Mouse (Mus musculus): ENCODE results near the gene Rbms3.

Gene Rbms3

GRCm38 (mm10) chr9:117048641-117049040, 581.1 kb downstream of the Rbms3 start:
- DNase-seq (ENCODE audit: low spot score in 2 of 2): no peak

DNA sequence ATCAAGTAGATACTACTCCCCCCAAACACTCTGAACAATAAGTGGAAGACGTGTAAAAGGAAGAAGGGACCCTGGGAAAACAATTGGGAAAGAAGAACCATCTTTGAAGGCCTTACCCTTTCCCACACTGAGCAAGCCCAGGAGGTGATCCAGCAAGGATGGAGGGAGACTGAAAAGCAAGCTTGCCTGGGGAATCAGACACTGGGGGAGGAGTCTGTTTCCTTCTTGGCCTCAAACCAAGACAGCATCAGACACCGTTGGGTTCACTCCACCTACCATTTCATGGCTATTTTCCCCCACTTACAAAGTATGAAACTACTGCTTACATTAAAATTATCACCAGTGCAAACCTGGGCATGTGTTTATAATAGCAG, 587.7 kb downstream of the Rbms3 start:
- no peak for DNase-seq (ENCODE audit: low spot score in 2 of 2)

- no peak for DNase-seq (ENCODE audit: low spot score in 2 of 2)
Measured at GRCm38 (mm10) chr9:117041291-117041992, 588.3 kb downstream of the Rbms3 start.

DNA sequence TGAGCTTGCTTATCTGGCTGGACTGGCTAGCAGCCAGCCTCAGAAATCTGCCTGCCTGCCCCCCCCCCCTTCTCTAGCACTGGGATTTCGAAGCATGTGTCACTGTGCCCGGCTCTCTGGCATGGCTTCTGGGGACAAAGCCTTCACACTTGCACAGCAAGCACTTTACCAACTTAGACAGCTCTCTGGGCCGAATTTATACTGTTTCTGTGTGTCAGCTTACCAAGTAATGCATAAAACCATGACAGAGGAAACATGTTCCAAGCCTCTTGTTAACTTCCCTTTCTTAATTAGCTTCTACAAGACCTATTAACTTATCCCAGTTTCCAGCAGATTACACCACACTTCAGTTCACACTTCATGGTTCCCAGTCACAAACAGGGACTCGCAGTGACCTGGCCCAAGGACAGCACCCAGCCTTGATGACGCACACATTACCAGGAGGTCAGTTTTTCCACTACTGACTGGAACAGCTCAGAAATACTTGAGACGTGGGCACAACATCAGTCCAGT, 589.7 kb downstream of the Rbms3 start:
- no peak for DNase-seq (ENCODE audit: low spot score in 2 of 2)

DNA sequence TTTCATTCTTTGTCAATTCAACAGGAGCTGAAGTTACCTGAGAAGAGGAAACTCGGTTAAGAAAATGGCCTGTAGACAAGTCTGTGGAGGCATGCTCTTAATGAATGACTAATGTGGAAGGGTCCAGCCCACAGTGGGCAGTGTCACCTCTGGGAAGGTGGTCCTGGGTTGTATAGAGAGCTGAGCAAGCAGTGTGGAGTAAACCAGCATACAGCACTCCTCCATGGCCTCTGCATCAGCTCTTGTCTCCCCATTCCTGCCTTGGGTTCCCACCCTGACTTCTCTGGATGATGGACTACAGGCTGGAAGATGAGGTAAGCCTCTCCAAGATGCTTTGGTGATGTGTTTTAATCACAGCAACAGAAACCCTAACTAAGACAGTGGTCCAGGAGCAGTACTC, 597.0 kb downstream of the Rbms3 start:
- no peak for DNase-seq (ENCODE audit: low spot score in 2 of 2)

- DNase-seq (ENCODE audit: low spot score in 2 of 2): no peak
Measured at GRCm38 (mm10) chr9:117031237-117031636, 598.5 kb downstream of the Rbms3 start.

DNA sequence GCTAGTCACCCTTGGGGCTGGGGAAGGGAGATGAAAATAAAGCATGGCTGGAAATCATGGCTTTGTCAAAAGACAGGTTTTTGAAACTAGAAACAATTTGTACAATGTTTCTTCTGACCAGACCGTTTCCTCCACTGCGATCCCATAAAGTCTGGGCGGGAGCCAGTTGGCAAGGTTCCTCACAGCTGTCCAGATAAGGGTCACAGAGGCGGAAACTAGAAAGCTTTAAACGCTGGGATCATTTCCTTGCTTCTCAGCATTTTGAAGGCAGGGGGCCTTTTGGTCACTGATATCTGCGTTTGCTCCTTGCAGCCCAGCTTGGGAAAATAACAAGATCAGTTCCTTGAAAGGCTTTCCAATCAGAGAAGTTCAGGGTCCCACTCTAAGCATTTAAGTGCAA, 598.9 kb downstream of the Rbms3 start:
- DNase-seq (ENCODE audit: low spot score in 2 of 2): peak; percentile 11 to 14

- no peak for DNase-seq (ENCODE audit: low spot score in 2 of 2)
Measured at GRCm38 (mm10) chr9:117029953-117030352, 599.8 kb downstream of the Rbms3 start.

GRCm38 (mm10) chr9:117028586-117028985, 601.1 kb downstream of the Rbms3 start:
- no peak for DNase-seq (ENCODE audit: low spot score in 2 of 2)

GRCm38 (mm10) chr9:117022086-117022485, 607.6 kb downstream of the Rbms3 start:
- no peak for DNase-seq (ENCODE audit: low spot score in 2 of 2)

DNA sequence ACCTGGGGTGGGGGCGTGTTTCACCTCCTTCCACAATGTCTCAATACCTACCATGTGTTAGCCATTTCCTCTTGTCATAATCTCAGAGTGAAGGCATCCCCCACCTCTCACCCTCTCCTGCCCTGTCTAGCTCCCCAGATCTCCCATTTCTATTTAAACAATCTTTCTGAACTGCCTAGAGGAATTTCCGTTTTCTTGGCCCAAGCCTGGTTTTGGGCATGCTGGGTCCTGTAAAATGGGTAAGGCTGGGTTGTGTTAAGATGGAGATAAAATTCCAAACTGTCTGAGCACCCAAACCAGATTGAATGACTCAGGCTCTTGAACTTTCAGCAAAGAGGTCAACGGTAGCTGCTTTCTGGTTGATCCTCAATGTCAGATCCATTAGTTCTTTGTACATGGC, 608.2 kb downstream of the Rbms3 start:
- no peak for DNase-seq (ENCODE audit: low spot score in 2 of 2)

GRCm38 (mm10) chr9:117020216-117020615, 609.5 kb downstream of the Rbms3 start:
- no peak for DNase-seq (ENCODE audit: low spot score in 2 of 2)

GRCm38 (mm10) chr9:117018741-117019163, 611.0 kb downstream of the Rbms3 start:
- DNase-seq (ENCODE audit: low spot score in 2 of 2): no peak

GRCm38 (mm10) chr9:117018301-117018700, 611.4 kb downstream of the Rbms3 start:
- no peak for DNase-seq (ENCODE audit: low spot score in 2 of 2)

- no peak for DNase-seq (ENCODE audit: low spot score in 2 of 2)
Measured at GRCm38 (mm10) chr9:117016605-117017319, 613.0 kb downstream of the Rbms3 start.

DNA sequence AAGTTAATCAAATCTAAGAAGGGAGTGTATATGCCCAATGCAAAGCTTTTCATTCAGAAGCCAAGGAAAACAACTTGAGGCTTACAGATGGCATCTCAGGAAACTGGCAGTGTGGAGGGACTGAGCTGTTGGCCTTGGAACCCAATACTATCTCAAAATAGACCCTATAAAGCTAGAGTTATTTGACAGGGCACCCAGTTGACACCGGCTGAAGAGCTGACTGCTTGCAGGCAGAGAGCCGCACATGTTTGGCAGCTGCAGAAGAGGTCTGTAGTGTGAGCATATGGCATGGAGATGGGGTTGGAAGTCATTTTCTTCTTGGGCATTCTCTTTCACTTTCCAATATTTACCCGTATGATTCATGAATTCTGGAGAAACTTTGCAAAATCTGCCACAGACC, 616.3 kb downstream of the Rbms3 start:
- DNase-seq (ENCODE audit: low spot score in 2 of 2): no peak

- DNase-seq (ENCODE audit: low spot score in 2 of 2): no peak
Measured at GRCm38 (mm10) chr9:117010801-117011200, 618.9 kb downstream of the Rbms3 start.

- DNase-seq (ENCODE audit: low spot score in 2 of 2): no peak
Measured at GRCm38 (mm10) chr9:117008194-117008593, 621.5 kb downstream of the Rbms3 start.

DNA sequence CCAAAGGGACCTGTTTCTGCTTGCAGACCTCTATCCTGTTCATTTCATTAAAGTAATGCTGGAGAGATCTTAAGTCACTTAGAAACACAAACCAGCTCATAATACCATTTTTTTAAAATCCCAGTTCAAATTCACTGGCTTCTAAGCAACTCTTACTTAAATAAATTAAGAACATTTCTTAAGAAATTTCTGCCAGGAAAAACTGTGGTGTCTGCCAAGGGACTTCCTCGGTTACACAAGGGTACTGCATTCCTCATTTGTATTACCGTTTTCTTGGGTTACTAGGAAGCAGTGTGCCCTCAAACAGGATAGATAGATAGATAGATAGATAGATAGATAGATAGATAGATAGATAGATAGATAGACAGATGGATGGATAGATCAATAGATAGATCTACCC, 627.6 kb downstream of the Rbms3 start:
- DNase-seq (ENCODE audit: low spot score in 2 of 2): no peak

- DNase-seq (ENCODE audit: low spot score in 2 of 2): no peak
Measured at GRCm38 (mm10) chr9:116999186-116999585, 630.5 kb downstream of the Rbms3 start.

- no peak for DNase-seq (ENCODE audit: low spot score in 2 of 2)
Measured at GRCm38 (mm10) chr9:116990321-116990720, 639.4 kb downstream of the Rbms3 start.

- DNase-seq (ENCODE audit: low spot score in 2 of 2): no peak
Measured at GRCm38 (mm10) chr9:116980801-116981200, 648.9 kb downstream of the Rbms3 start.

GRCm38 (mm10) chr9:116977428-116977827, 652.3 kb downstream of the Rbms3 start:
- DNase-seq (ENCODE audit: low spot score in 2 of 2): no peak

Data from frontal cortex, postnatal 14 days (tissue).